Mouse (Mus musculus): ENCODE measurements around the gene Lonp1.

DNA sequence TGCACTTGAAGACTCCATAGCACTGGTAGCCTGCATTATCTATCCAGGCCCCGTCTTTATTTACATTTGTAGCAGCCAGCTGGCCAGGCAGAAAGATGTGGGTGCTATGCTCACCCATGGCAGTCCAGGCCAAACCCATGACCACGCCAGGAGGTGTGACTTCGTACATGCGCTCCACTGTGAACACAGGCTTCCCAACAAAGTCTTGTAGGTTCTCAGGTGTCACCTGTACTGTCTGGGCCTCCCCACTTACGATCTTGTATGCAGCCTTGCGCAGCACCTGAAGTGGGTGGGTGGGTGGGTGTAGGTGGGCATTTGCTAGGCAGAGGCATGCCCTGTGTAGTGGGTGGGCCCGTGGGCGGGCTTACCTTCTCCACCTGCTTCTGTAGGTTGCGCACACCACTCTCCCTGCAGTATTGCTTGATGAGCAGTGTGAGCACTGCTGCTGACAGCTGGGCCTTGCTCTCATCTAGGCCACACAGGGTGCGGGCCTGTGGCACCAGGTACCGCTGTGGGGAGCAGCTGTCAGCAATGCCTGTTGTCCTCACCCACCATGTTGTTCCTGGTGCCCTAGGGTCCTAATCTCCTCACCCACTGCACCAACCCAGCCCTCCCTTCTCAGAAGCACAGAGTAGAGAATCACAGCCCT lies 11.4 kb downstream of the Lonp1 start:
- no peak for TF ChIP-seq EP300 (IDR thresholded peaks at IDR 0.05; ENCODE audit: low read depth)
- TF ChIP-seq CTCF (IDR thresholded peaks at IDR 0.05; ENCODE audit: low read depth), result no peak

All from liver, embryonic 14.5 days (tissue).